Mouse (Mus musculus): ENCODE measurements at regions not wholly inside any gene's neighbourhood (a gene's known extent, or its start where the extent isn't known, plus 50 kb on each side); places are given as distances from the start of the nearest gene placed in this dataset.

GRCm38 (mm10) chr2:92805761-92806160 is 109.1 kb upstream of the Syt13 start:
- TF ChIP-seq CTCF (IDR thresholded peaks at IDR 0.05; ENCODE audit: borderline replicate concordance, control insufficient read depth, extremely low read depth, insufficient read depth, low read length, poor library complexity) (no peak), POLR2A (IDR thresholded peaks at IDR 0.05; ENCODE audit: control insufficient read depth, extremely low read depth, insufficient read depth, low read length, poor library complexity) (no peak)

All from thymus, adult 2 months (tissue).